Mouse (Mus musculus): ENCODE data around the gene Zkscan5.

- TF ChIP-seq CTCF (IDR thresholded peaks at IDR 0.05; ENCODE audit: low read depth) (no peak), EP300 (IDR thresholded peaks at IDR 0.05; ENCODE audit: low read depth) (no peak)
Observed at GRCm38 (mm10) chr5:145191962-145192361, 12.4 kb upstream of the Zkscan5 start, which contains the start of gene Atp5j2.
